Mouse (Mus musculus) layer of hippocampus, adult 9-10 months (tissue): ENCODE data around the gene Rpl28.
"Not testable (repeated sequence)": the region's sequence is repeated elsewhere in the genome, so short reads cannot be mapped to it uniquely, and the experiment has no call there.

Experiments
- DNase-seq: peaks from one replicate; pipeline ENCODE4 v3.0.0; 2022; ENCODE audit warnings: low spot score

The Rpl28 gene

GRCm38 (mm10) chr7:4783667-4784268, 8.9 kb upstream of the Rpl28 start:
- DNase-seq = no peak

GRCm38 (mm10) chr7:4788499-4789435, 3.9 kb upstream of the Rpl28 start:
- no peak for DNase-seq

- no peak for DNase-seq
These were observed 3.2 kb upstream of the Rpl28 start, which contains the start of gene Tmem238 for GRCm38 (mm10) chr7:4789436-4789935. Gene Tmem238, minus strand, starts transcription at chr7:4789656.

- not testable (repeated sequence) for DNase-seq
These were observed 574 bp downstream of the Rpl28 start for GRCm38 (mm10) chr7:4793248-4793647.

GRCm38 (mm10) chr7:4793674-4794073, 1.0 kb downstream of the Rpl28 start:
- DNase-seq = no peak

- no peak for DNase-seq
These were observed 2.0 kb downstream of the Rpl28 start for GRCm38 (mm10) chr7:4794631-4795168.

- no peak for DNase-seq
These were observed 3.2 kb downstream of the Rpl28 start for GRCm38 (mm10) chr7:4795767-4796433.

- DNase-seq = no peak
These were observed 9.6 kb downstream of the Rpl28 start for GRCm38 (mm10) chr7:4802247-4802646.

GRCm38 (mm10) chr7:4806716-4807115, 14.0 kb downstream of the Rpl28 start:
- no peak for DNase-seq

- DNase-seq = not testable (repeated sequence)
These were observed 18.5 kb downstream of the Rpl28 start for GRCm38 (mm10) chr7:4811131-4811530.

GRCm38 (mm10) chr7:4811842-4812302, 19.2 kb downstream of the Rpl28 start:
- no peak for DNase-seq

- DNase-seq = peak; percentile 98
These were observed 19.8 kb downstream of the Rpl28 start, which contains the start of gene Ube2s for GRCm38 (mm10) chr7:4812303-4813104. Gene Ube2s, minus strand, starts transcription at chr7:4812590.

- no peak for DNase-seq
These were observed 20.6 kb downstream of the Rpl28 start for GRCm38 (mm10) chr7:4813105-4813791.

GRCm38 (mm10) chr7:4816559-4816958, 23.9 kb downstream of the Rpl28 start:
- no peak for DNase-seq

GRCm38 (mm10) chr7:4820925-4821324, 28.3 kb downstream of the Rpl28 start:
- not testable (repeated sequence) for DNase-seq

GRCm38 (mm10) chr7:4821690-4822089, 29.0 kb downstream of the Rpl28 start:
- DNase-seq = no peak

GRCm38 (mm10) chr7:4822162-4822907, 29.7 kb downstream of the Rpl28 start:
- no peak for DNase-seq

GRCm38 (mm10) chr7:4825365-4825764, 32.7 kb downstream of the Rpl28 start:
- no peak for DNase-seq

GRCm38 (mm10) chr7:4830476-4830875, 37.8 kb downstream of the Rpl28 start:
- DNase-seq = no peak
